ENCODE assay signal across 8 mouse cellular contexts in genomic region chr5:35361570-35362284, GRCm38 (mm10). TPM values are rescaled to one million over a fixed set of nuclear protein-coding genes. Genes with fewer than 3 reads are reported as not detected.
A peak's percentile ranks its signal among the peaks of the same experiment; 100 is the strongest.
DNase-seq lines count a peak whose midpoint lies in the region; ATAC-seq and TF ChIP-seq lines count a peak whose summit lies in the region.

No protein-coding gene starts in this region.

- WGBS in cerebellum, adult 2 months: 48% methylated on average over 8 of the region's 8 CpGs
- WGBS in hindbrain, embryonic 11.5 days: 49% methylated on average over 8 of the region's 8 CpGs
- 48% methylated on average over 8 of the region's 8 CpGs for WGBS in lung, postnatal 0 days

- no peak for TF ChIP-seq EP300 in lung, postnatal 0 days (IDR thresholded peaks at IDR 0.05)

- no peak overlapping the region for H3K27ac ChIP-seq in cerebellum, adult 2 months (ENCODE audit: insufficient read depth, low read length)
- no peak overlapping the region for H3K27ac ChIP-seq in hindbrain, embryonic 11.5 days (ENCODE audit: low read depth, low read length)
- H3K27ac ChIP-seq in lung, postnatal 0 days (ENCODE audit: low read length): no peak overlapping the region

- no peak for TF ChIP-seq POLR2A in cerebellum, adult 2 months (IDR thresholded peaks at IDR 0.05; ENCODE audit: borderline replicate concordance, insufficient read depth, low read length)

- no peak overlapping the region for H3K4me3 ChIP-seq in cerebellum, adult 2 months (replicated peaks; ENCODE audit: insufficient read depth, low read depth, low read length)
- H3K4me3 ChIP-seq in hindbrain, embryonic 11.5 days (ENCODE audit: low read depth, low read length): no peak overlapping the region
- no peak overlapping the region for H3K4me3 ChIP-seq in lung, postnatal 0 days (ENCODE audit: low read depth, low read length)

- H3K36me3 ChIP-seq in hindbrain, embryonic 11.5 days (ENCODE audit: control insufficient read depth, insufficient read depth, low read length): no peaks in the 10 kb centered on the region
- H3K36me3 ChIP-seq in lung, postnatal 0 days (ENCODE audit: insufficient read depth, low read length): no peaks in the 10 kb centered on the region

- H3K27me3 ChIP-seq in cerebellum, adult 2 months (ENCODE audit: control insufficient read depth, insufficient read depth, low read length): no peaks in the 10 kb centered on the region
- no peaks in the 10 kb centered on the region for H3K27me3 ChIP-seq in hindbrain, embryonic 11.5 days (ENCODE audit: control insufficient read depth, insufficient read depth, low read length)
- H3K27me3 ChIP-seq in lung, postnatal 0 days (replicated peaks; ENCODE audit: insufficient read depth, low read length): no peaks in the 10 kb centered on the region

- peak; percentile 51 for ATAC-seq in hindbrain, embryonic 11.5 days (ENCODE audit: low FRiP score)
- peak; percentile 68 for ATAC-seq in lung, postnatal 0 days

- H3K9me3 ChIP-seq in hindbrain, embryonic 11.5 days (ENCODE audit: control insufficient read depth, low read length): no peaks in the 10 kb centered on the region
- H3K9me3 ChIP-seq in lung, postnatal 0 days (ENCODE audit: low read length): no peaks in the 10 kb centered on the region

- H3K4me1 ChIP-seq in cerebellum, adult 2 months (ENCODE audit: control insufficient read depth, insufficient read depth, low read length): no peaks in the 10 kb centered on the region
- no peaks in the 10 kb centered on the region for H3K4me1 ChIP-seq in hindbrain, embryonic 11.5 days (replicated peaks; ENCODE audit: control insufficient read depth, insufficient read depth, low read length)
- H3K4me1 ChIP-seq in lung, postnatal 0 days (ENCODE audit: insufficient read depth, low read depth, low read length): no peaks in the 10 kb centered on the region

- H3K4me2 ChIP-seq in hindbrain, embryonic 11.5 days (replicated peaks; ENCODE audit: low read depth, low read length): no peak overlapping the region
- no peak overlapping the region for H3K4me2 ChIP-seq in lung, postnatal 0 days (replicated peaks; ENCODE audit: low read depth, low read length)

- no peak overlapping the region for H3K9ac ChIP-seq in hindbrain, embryonic 11.5 days (ENCODE audit: low read depth, low read length)
- no peak overlapping the region for H3K9ac ChIP-seq in lung, postnatal 0 days (replicated peaks; ENCODE audit: low read depth)

- DNase-seq in MEL-GATA-1-ER (ENCODE audit: extremely low read depth, low read depth): peak; percentile 1
- DNase-seq in cerebellum, adult 2 months: peak; percentile 87 to 93
- DNase-seq in forelimb bud, embryonic 11.5 days (ENCODE audit: low read depth, low spot score): peak; percentile 94
- peak; percentile 97 for DNase-seq in hindbrain, embryonic 11.5 days (ENCODE audit: low spot score)
- peak; percentile 99 for DNase-seq in layer of hippocampus, adult 9-10 months (ENCODE audit: low spot score)
- DNase-seq in lung, postnatal 0 days (ENCODE audit: low spot score): peak; percentile 92
- DNase-seq in ovary, postnatal 36 days (ENCODE audit: low spot score): peak; percentile 90
- DNase-seq in thymus, postnatal 10 days (ENCODE audit: low spot score in 2 of 2): peak; percentile 66 to 88

- peak; percentile 98 for TF ChIP-seq CTCF in cerebellum, adult 2 months (IDR thresholded peaks at IDR 0.05; ENCODE audit: borderline replicate concordance, insufficient read depth, low read depth, low read length)
- peak; percentile 100 for TF ChIP-seq CTCF in lung, postnatal 0 days (IDR thresholded peaks at IDR 0.05)

RNA-seq across cellular contexts. Expression of gene Hmx1, which starts 27.2 kb away (rescaled TPM):
- not detected in 2 replicates for polyA plus RNA-seq in cerebellum, adult 2 months (2012; rRNA removed)
- 6.1 and 6.9 TPM in 2 replicates for polyA plus RNA-seq in hindbrain, embryonic 11.5 days (2014; fragmentation: Nextera tagmentation; extraction: Ambion mirVana)
- not detected in 2 replicates for polyA plus RNA-seq in lung, postnatal 0 days (2015; fragmentation: Nextera tagmentation; extraction: Ambion mirVana)

Comparison
In these comparisons a context has a peak if more than half of its experiments do, and no peak if none do; other contexts are left out.
1. DNase-seq: peak in every context shown above with its lines; median percentile 99 in layer of hippocampus, adult 9-10 months; 97 in hindbrain, embryonic 11.5 days; 94 in forelimb bud, embryonic 11.5 days; 92 in lung, postnatal 0 days; 90 in cerebellum, adult 2 months; 90 in ovary, postnatal 36 days; 77 in thymus, postnatal 10 days; 1 in MEL-GATA-1-ER.